Mouse (Mus musculus) CH12.LX (cell line): ENCODE measurements around the gene Sun1. TPM values are rescaled to one million over a fixed set of nuclear protein-coding genes. Genes with fewer than 3 reads are reported as not detected.

Experiments used
- DNase-seq: peaks from one replicate; pipeline ENCODE4 v3.0.0-alpha.2; 2013; ENCODE audit errors: extremely low read depth
- H3K27ac ChIP-seq: 2 replicates; pipeline ENCODE4 v1.5.1; 2012; ENCODE audit warnings: low read depth, mild to moderate bottlenecking, control low read depth, moderate library complexity; ENCODE audit not compliant: insufficient read depth
- H3K27me3 ChIP-seq: replicated peaks from 2 replicates; pipeline ENCODE3; 2012; ENCODE audit warnings: inconsistent platforms
- H3K36me3 ChIP-seq, 2 experiments: replicated peaks in 1 of 2; 2 replicates each; pipeline versions ENCODE3 to v1.6.1; 2012; ENCODE audit warnings: inconsistent platforms in 1 of 2, low read length in 1 of 2, mild to moderate bottlenecking in 1 of 2, mixed read lengths in 1 of 2, moderate library complexity in 1 of 2; ENCODE audit not compliant: control insufficient read depth in 1 of 2, insufficient read depth in 1 of 2
- H3K4me1 ChIP-seq, 2 experiments: 2 replicates each; pipeline ENCODE4 v1.6.1; 2012; ENCODE audit warnings: inconsistent platforms in 1 of 2, moderate library complexity in 1 of 2; ENCODE audit not compliant: insufficient read depth in 2 of 2, control insufficient read depth in 1 of 2
- H3K4me2 ChIP-seq: 2 replicates; pipeline ENCODE4 v1.6.1; 2012; ENCODE audit warnings: low read depth, mild to moderate bottlenecking, control low read depth; ENCODE audit not compliant: poor library complexity, insufficient read depth, severe bottlenecking
- H3K4me3 ChIP-seq, 3 experiments: fragments of 150-350 bp in 1 of 3; sonication (generic) in 1 of 3; replicated peaks in 1 of 3; 2 replicates each; pipeline versions ENCODE3 to v1.5.1; 2011 to 2012; ENCODE audit warnings: low read depth in 2 of 3, low read length in 2 of 3, mild to moderate bottlenecking in 2 of 3, moderate library complexity in 2 of 3, control low read depth in 1 of 3, improper control_type of control experiment in 1 of 3, inconsistent platforms in 1 of 3, mixed read lengths in 1 of 3; ENCODE audit not compliant: poor library complexity in 1 of 3
- H3K79me2 ChIP-seq: replicated peaks from 2 replicates; pipeline ENCODE4 v1.6.1; 2012; ENCODE audit warnings: mild to moderate bottlenecking, moderate library complexity; ENCODE audit not compliant: control insufficient read depth, poor library complexity, insufficient read depth, severe bottlenecking; ENCODE audit errors: extremely low read depth
- H3K9ac ChIP-seq: 2 replicates; pipeline ENCODE4 v1.6.1; 2012; ENCODE audit warnings: low read depth, mild to moderate bottlenecking, control low read depth, moderate library complexity; ENCODE audit not compliant: insufficient read depth
- H3K9me3 ChIP-seq: replicated peaks from 2 replicates; pipeline ENCODE3; 2012; ENCODE audit warnings: low read length, inconsistent platforms, mixed read lengths
- BHLHE40 ChIP-seq: IDR thresholded peaks from 2 replicates; pipeline ENCODE4 v1.6.1; 2011; ENCODE audit warnings: mild to moderate bottlenecking, low read depth, low read length, improper control_type of control experiment
- CHD1 ChIP-seq: IDR thresholded peaks from 2 replicates; pipeline ENCODE4 v1.6.1; 2012; ENCODE audit warnings: low read depth, low read length, improper control_type of control experiment, inconsistent platforms
- CTCF ChIP-seq, 2 experiments: IDR thresholded peaks in 1 of 2; conservative IDR thresholded peaks in 1 of 2; 2 replicates each; pipeline ENCODE4 v1.5.1; 2011 to 2012; ENCODE audit warnings: low read depth in 2 of 2, low read length in 2 of 2, improper control_type of control experiment in 1 of 2, inconsistent platforms in 1 of 2, mild to moderate bottlenecking in 1 of 2, moderate library complexity in 1 of 2
- ELF1 ChIP-seq: IDR thresholded peaks from 2 replicates; pipeline ENCODE4 v1.6.1; 2014; ENCODE audit warnings: low read depth, mild to moderate bottlenecking, inconsistent platforms, low read length, improper control_type of control experiment
- ETS1 ChIP-seq: conservative IDR thresholded peaks from 2 replicates; pipeline ENCODE4 v1.6.1; 2012; ENCODE audit warnings: low read depth, mild to moderate bottlenecking, inconsistent platforms, low read length, improper control_type of control experiment, moderate library complexity
- GABPA ChIP-seq: IDR thresholded peaks from 2 replicates; pipeline ENCODE4 v1.6.1; 2012; ENCODE audit warnings: low read depth, low read length, improper control_type of control experiment, inconsistent platforms; ENCODE audit not compliant: insufficient replicate concordance
- HCFC1 ChIP-seq: IDR thresholded peaks from 2 replicates; pipeline ENCODE4 v1.6.1; 2012; ENCODE audit warnings: low read depth, mild to moderate bottlenecking, inconsistent platforms, low read length, improper control_type of control experiment
- IRF4 ChIP-seq: IDR thresholded peaks from 2 replicates; pipeline ENCODE4 v1.6.1; 2014; ENCODE audit warnings: low read depth, mild to moderate bottlenecking, inconsistent platforms, low read length, improper control_type of control experiment
- JUND ChIP-seq: conservative IDR thresholded peaks from 2 replicates; pipeline ENCODE4 v1.6.1; 2011; ENCODE audit warnings: low read depth, low read length, improper control_type of control experiment
- MAFK ChIP-seq: IDR thresholded peaks from 2 replicates; pipeline ENCODE4 v1.6.1; 2011; ENCODE audit warnings: low read length, improper control_type of control experiment; ENCODE audit not compliant: insufficient replicate concordance
- MAZ ChIP-seq: IDR thresholded peaks from 2 replicates; pipeline ENCODE4 v1.6.1; 2012; ENCODE audit warnings: low read depth, mild to moderate bottlenecking, inconsistent platforms, low read length, improper control_type of control experiment, moderate library complexity
- MEF2A ChIP-seq: IDR thresholded peaks from 2 replicates; pipeline ENCODE4 v1.6.1; 2014; ENCODE audit warnings: low read depth, mild to moderate bottlenecking, inconsistent platforms, low read length, improper control_type of control experiment, borderline replicate concordance
- MXI1 ChIP-seq: IDR thresholded peaks from 2 replicates; pipeline ENCODE4 v1.6.1; 2011; ENCODE audit warnings: mild to moderate bottlenecking, low read depth, low read length, improper control_type of control experiment
- MYC ChIP-seq: IDR thresholded peaks from 2 replicates; pipeline ENCODE4 v1.6.1; 2011; ENCODE audit warnings: low read depth, mild to moderate bottlenecking, improper control_type of control experiment, low read length
- NELFE ChIP-seq: IDR thresholded peaks from 2 replicates; pipeline ENCODE4 v1.6.1; 2011; ENCODE audit warnings: low read depth, low read length, improper control_type of control experiment
- POLR2A ChIP-seq: IDR thresholded peaks from 2 replicates; pipeline ENCODE4 v1.6.1; 2011; ENCODE audit warnings: low read depth, mild to moderate bottlenecking, improper control_type of control experiment, low read length
- POLR2AphosphoS2 ChIP-seq: IDR thresholded peaks from 2 replicates; pipeline ENCODE4 v1.6.1; 2011; ENCODE audit warnings: low read depth, low read length, improper control_type of control experiment
- RAD21 ChIP-seq: IDR thresholded peaks from 2 replicates; pipeline ENCODE4 v1.6.1; 2011; ENCODE audit warnings: low read depth, mild to moderate bottlenecking, low read length, improper control_type of control experiment, moderate library complexity
- RCOR1 ChIP-seq: conservative IDR thresholded peaks from 2 replicates; pipeline ENCODE4 v1.6.1; 2012; ENCODE audit warnings: low read depth, mild to moderate bottlenecking, inconsistent platforms, low read length, improper control_type of control experiment
- SMC3 ChIP-seq: IDR thresholded peaks from 2 replicates; pipeline ENCODE4 v1.6.1; 2011; ENCODE audit warnings: low read depth, low read length, improper control_type of control experiment
- TBP ChIP-seq: conservative IDR thresholded peaks from 2 replicates; pipeline ENCODE4 v1.6.1; 2011; ENCODE audit warnings: low read depth, low read length, improper control_type of control experiment
- TCF12 ChIP-seq: IDR thresholded peaks from 2 replicates; pipeline ENCODE4 v1.6.1; 2014; ENCODE audit warnings: low read depth, mild to moderate bottlenecking, inconsistent platforms, low read length, improper control_type of control experiment
- UBTF ChIP-seq: IDR thresholded peaks from 2 replicates; pipeline ENCODE4 v1.6.1; 2012; ENCODE audit warnings: low read depth, mild to moderate bottlenecking, inconsistent platforms, low read length, improper control_type of control experiment, moderate library complexity
- USF1 ChIP-seq: IDR thresholded peaks from 2 replicates; pipeline ENCODE4 v1.6.1; 2014; ENCODE audit warnings: low read depth, mild to moderate bottlenecking, inconsistent platforms, low read length, improper control_type of control experiment
- USF2 ChIP-seq: conservative IDR thresholded peaks from 2 replicates; pipeline ENCODE4 v1.6.1; 2011; ENCODE audit warnings: low read depth, low read length, improper control_type of control experiment
- ZKSCAN1 ChIP-seq: IDR thresholded peaks from 2 replicates; pipeline ENCODE4 v1.6.1; 2012; ENCODE audit warnings: low read depth, inconsistent platforms, low read length, improper control_type of control experiment, borderline replicate concordance
- ZNF384 ChIP-seq: IDR thresholded peaks from 2 replicates; pipeline ENCODE4 v1.6.1; 2012; ENCODE audit warnings: low read depth, low read length, improper control_type of control experiment, inconsistent platforms
- dilution Hi-C: fragments of 300-500 bp; cut with MboI; formaldehyde crosslinking; loops from 2 replicates; pipeline ENCODE4 v1.14.3; 2020; ENCODE audit warnings: low sequenced_read_pairs; ENCODE audit not compliant: extremely low pct_unique_long_range_greater_than_20kb, extremely low pct_ligation_motif_present
- in situ Hi-C: fragments of 300-500 bp; cut with MboI; formaldehyde crosslinking; loops from 3 replicates; pipeline ENCODE4 v1.14.3; 2019; ENCODE audit warnings: low sequenced_read_pairs, low pct_ligation_motif_present, low pct_unique_long_range_greater_than_20kb, mixed read lengths
- polyA plus RNA-seq: library from polyadenylated mRNA; unstranded; fragments of >175 nt; gene quantifications from 2 replicates; pipeline ENCODE4 v1.2.1, GENCODE M21; 2012; ENCODE audit warnings: low read depth; ENCODE audit not compliant: insufficient read length
- total RNA-seq, 2 experiments: library from RNA; depleted of rRNA; stranded (reverse); fragments of 300-350 nt in 1 of 2; fragments of >200 nt in 1 of 2; gene quantifications; 2 replicates each; pipeline ENCODE4 v1.2.3; 2012 to 2014

The Sun1 gene
- total and polyA plus RNA-seq, 3 experiments = 10.1 to 18.5 (median 12.9) TPM

GRCm38 (mm10) chr5:139215184-139215583 lies 14.7 kb downstream of the Sun1 start:
- Histone ChIP-seq H3K27me3 (no peaks in the 10 kb centered on the region), H3K9ac (no peak overlapping the region), H3K36me3 (peaks cover 12 to 51% of the 10 kb centered on the region in 2 experiments), H3K79me2 (no peaks in the 10 kb centered on the region; the same call in 1 of the 2 replicates), H3K4me3 (no peak overlapping the region), H3K4me2 (no peak overlapping the region), H3K4me1 (no peaks in the 10 kb centered on the region), H3K27ac (no peak overlapping the region), H3K9me3 (no peaks in the 10 kb centered on the region)
- in situ Hi-C loops (no loop called here), dilution Hi-C loops (no loop called here)
- DNase-seq = no peak
- TF ChIP-seq SMC3 (no peak), NELFE (no peak), ETS1 (no peak), USF2 (no peak), ZKSCAN1 (no peak), POLR2AphosphoS2 (no peak), USF1 (no peak)

GRCm38 (mm10) chr5:139216121-139216520 lies 15.7 kb downstream of the Sun1 start:
- no peak for TF ChIP-seq TCF12
- TF ChIP-seq JUND = no peak
- no peak for TF ChIP-seq CHD1
- no peak for TF ChIP-seq MYC
- no peak for TF ChIP-seq ELF1
- no peak for TF ChIP-seq POLR2A
- no peak for TF ChIP-seq CTCF (conservative IDR thresholded peaks at IDR 0.05 in 1 of 2, IDR thresholded peaks at IDR 0.05 in 1 of 2; ENCODE audit: low read depth in 2 of 2, low read length in 2 of 2)
- no peak for TF ChIP-seq ETS1
- TF ChIP-seq MAFK = no peak
- Histone ChIP-seq H3K9ac (no peak overlapping the region), H3K9me3 (no peaks in the 10 kb centered on the region), H3K36me3 (peaks cover 12 to 49% of the 10 kb centered on the region in 2 experiments), H3K4me1 (no peaks in the 10 kb centered on the region), H3K4me2 (no peak overlapping the region), H3K27me3 (no peaks in the 10 kb centered on the region), H3K27ac (no peak overlapping the region), H3K79me2 (no peaks in the 10 kb centered on the region), H3K4me3 (no peak overlapping the region)
- in situ Hi-C loops (no loop called here), dilution Hi-C loops (no loop called here)
- no peak for DNase-seq

GRCm38 (mm10) chr5:139216774-139217173 lies 16.3 kb downstream of the Sun1 start:
- no peaks in the 10 kb centered on the region for H3K4me1 ChIP-seq
- no peaks in the 10 kb centered on the region for H3K27me3 ChIP-seq
- no peak overlapping the region for H3K4me2 ChIP-seq
- no peak for TF ChIP-seq GABPA
- TF ChIP-seq RAD21 = no peak
- no peak for TF ChIP-seq ZNF384
- no peak for TF ChIP-seq USF2
- TF ChIP-seq HCFC1 = no peak
- no peak for TF ChIP-seq MAFK
- no peak for TF ChIP-seq BHLHE40
- TF ChIP-seq MEF2A = no peak
- no peak for TF ChIP-seq RCOR1
- TF ChIP-seq JUND = no peak
- no peak for TF ChIP-seq TBP
- TF ChIP-seq UBTF = no peak
- no peak for TF ChIP-seq ZKSCAN1
- no peak for TF ChIP-seq MAZ
- TF ChIP-seq ETS1 = no peak
- no peak for TF ChIP-seq MXI1
- TF ChIP-seq IRF4 = no peak
- no peak for TF ChIP-seq SMC3
- no peak overlapping the region for H3K9ac ChIP-seq
- H3K36me3 ChIP-seq = peaks cover 13 to 54% of the 10 kb centered on the region in 2 experiments
- dilution Hi-C loops = no loop called here
- H3K27ac ChIP-seq = no peak overlapping the region
- H3K79me2 ChIP-seq = no peaks in the 10 kb centered on the region
- DNase-seq = no peak
- H3K9me3 ChIP-seq = no peaks in the 10 kb centered on the region
- no peak overlapping the region for H3K4me3 ChIP-seq
- in situ Hi-C loops = no loop called here
